Mouse (Mus musculus) midbrain, postnatal 0 days (tissue): Measurements from ENCODE around the gene Pfn4. TPM values are rescaled to one million over a fixed set of nuclear protein-coding genes. Genes with fewer than 3 reads are reported as not detected.

Experiments used
- ATAC-seq: fragments of 200-750 bp; cut with Nextera tagmentation; 2 replicates; pipeline ENCODE4 v1.8.0; 2017; ENCODE audit warnings: moderate number of reproducible peaks, mild to moderate bottlenecking, moderate TSS enrichment, moderate library complexity; ENCODE audit not compliant: low FRiP score
- DNase-seq: peaks from one replicate; pipeline ENCODE4 v3.0.0-alpha.2; 2015; ENCODE audit warnings: low spot score
- H3K27ac ChIP-seq: fragments of 300-500 bp; sonication (generic); 2 replicates; pipeline ENCODE4 v1.5.1; 2014; ENCODE audit warnings: low read depth, mild to moderate bottlenecking, low read length, mixed read lengths
- H3K27me3 ChIP-seq: fragments of 300-500 bp; sonication (generic); 2 replicates; pipeline ENCODE4 v1.6.1; 2014; ENCODE audit warnings: low read length, control low read depth, mixed read lengths; ENCODE audit not compliant: insufficient read depth
- H3K36me3 ChIP-seq: fragments of 300-500 bp; sonication (generic); 2 replicates; pipeline ENCODE4 v1.6.1; 2014; ENCODE audit warnings: low read length, control low read depth, mixed read lengths; ENCODE audit not compliant: insufficient read depth
- H3K4me1 ChIP-seq: fragments of 300-500 bp; sonication (generic); 2 replicates; pipeline ENCODE4 v1.6.1; 2014; ENCODE audit warnings: mild to moderate bottlenecking, control low read depth, antibody characterized with exemption, low read length, mixed read lengths; ENCODE audit not compliant: insufficient read depth
- H3K4me2 ChIP-seq: fragments of 300-500 bp; sonication (generic); 2 replicates; pipeline ENCODE4 v1.6.1; 2014; ENCODE audit warnings: low read depth, mild to moderate bottlenecking, low read length, mixed read lengths; ENCODE audit not compliant: poor library complexity, severe bottlenecking
- H3K4me3 ChIP-seq: fragments of 300-500 bp; sonication (generic); 2 replicates; pipeline ENCODE4 v1.5.1; 2014; ENCODE audit warnings: low read depth, mild to moderate bottlenecking, low read length, moderate library complexity
- H3K9ac ChIP-seq: fragments of 300-500 bp; sonication (generic); replicated peaks from 2 replicates; pipeline ENCODE4 v1.6.1; 2014; ENCODE audit warnings: mild to moderate bottlenecking, low read length, moderate library complexity, mixed read lengths; ENCODE audit not compliant: poor library complexity, severe bottlenecking
- H3K9me3 ChIP-seq: fragments of 300-500 bp; sonication (generic); 2 replicates; pipeline ENCODE4 v1.6.1; 2016; ENCODE audit warnings: low read length, control low read depth
- CTCF ChIP-seq: IDR thresholded peaks from 2 replicates; pipeline ENCODE4 v1.5.1; 2016; ENCODE audit warnings: antibody characterized with exemption, mild to moderate bottlenecking
- WGBS: fragments of 180-500 bp; shearing (Covaris S2); extraction: QIAGEN DNeasy Blood & Tissue Kit; methylation state at CpG from one replicate; pipeline ENCODE4 v1.1.7; 2014; 5-methylcytosine and 5-hydroxymethylcytosine counted together
- polyA plus RNA-seq: library from polyadenylated mRNA; unstranded; fragments of >200 nt; fragmentation: Nextera tagmentation; extraction: Ambion mirVana; gene quantifications from 2 replicates; pipeline ENCODE4 v1.2.1, GENCODE M21; 2015
- total RNA-seq: library from RNA; depleted of rRNA; stranded (reverse); fragments of >200 nt; gene quantifications from 2 replicates; pipeline ENCODE4 v1.2.3, GENCODE M21; 2014

The Pfn4 gene
- total and polyA plus RNA-seq, 2 experiments from 2014 or later = 12.8 to 19.9 TPM

DNA sequence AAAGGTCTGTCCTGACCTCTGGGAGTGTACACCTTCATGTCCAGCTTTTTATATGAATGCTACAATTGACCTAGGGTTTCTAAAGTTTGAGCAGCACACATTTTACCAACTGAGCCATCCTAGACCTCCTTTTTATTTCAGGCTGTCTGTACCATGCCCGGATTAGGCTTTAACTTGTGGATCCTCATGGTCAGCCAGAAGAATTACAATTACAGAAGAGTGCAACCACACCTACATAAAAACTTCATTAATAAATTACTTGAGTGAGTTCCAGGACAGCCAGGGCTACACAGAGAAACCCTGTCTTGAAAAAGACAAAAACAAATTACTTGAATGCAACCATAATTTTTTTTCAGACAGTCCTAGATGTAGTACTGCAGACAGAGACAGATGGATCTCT lies 11.8 kb upstream of the Pfn4 start:
- Histone ChIP-seq H3K9me3 (no peaks in the 10 kb centered on the region), H3K4me1 (no peaks in the 10 kb centered on the region), H3K4me2 (no peak overlapping the region), H3K36me3 (no peaks in the 10 kb centered on the region), H3K9ac (no peak overlapping the region), H3K27ac (no peak overlapping the region), H3K4me3 (no peak overlapping the region), H3K27me3 (no peaks in the 10 kb centered on the region)
- no peak for DNase-seq
- WGBS = 88% methylated on average over 1 of the region's 1 CpGs
- TF ChIP-seq CTCF = no peak
- no peak for ATAC-seq

DNA sequence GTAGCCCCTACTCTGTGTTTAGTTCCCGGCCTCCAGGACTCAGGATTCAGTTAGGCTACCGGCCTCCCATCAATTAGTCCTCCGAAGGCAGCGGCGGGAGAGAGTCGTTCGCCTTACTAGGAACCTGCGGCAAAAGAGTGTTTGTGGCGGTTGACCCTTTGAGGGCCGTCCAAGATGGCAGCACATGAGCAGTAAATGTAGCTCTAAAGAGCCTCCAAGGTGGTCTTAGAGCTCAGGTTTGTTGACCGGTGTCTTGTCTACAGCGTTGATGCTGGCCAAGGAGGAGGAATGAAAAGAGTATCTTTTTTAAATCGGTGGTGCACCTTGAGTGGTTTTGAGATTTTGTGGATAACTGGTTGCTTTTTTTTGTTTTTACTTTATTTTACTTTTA lies 506 bp downstream of the Pfn4 start:
- Histone ChIP-seq H3K4me1 (no peaks in the 10 kb centered on the region), H3K4me3 (peak overlapping the region; percentile 57), H3K9ac (peak overlapping the region; percentile 85), H3K36me3 (no peaks in the 10 kb centered on the region), H3K9me3 (no peaks in the 10 kb centered on the region), H3K4me2 (peak overlapping the region; percentile 56), H3K27me3 (no peaks in the 10 kb centered on the region), H3K27ac (peak overlapping the region; percentile 97)
- WGBS = 16% methylated on average over 13 of the region's 13 CpGs
- ATAC-seq (no peak; the same call in 1 of the 2 replicates), DNase-seq (no peak)
- TF ChIP-seq CTCF = no peak

DNA sequence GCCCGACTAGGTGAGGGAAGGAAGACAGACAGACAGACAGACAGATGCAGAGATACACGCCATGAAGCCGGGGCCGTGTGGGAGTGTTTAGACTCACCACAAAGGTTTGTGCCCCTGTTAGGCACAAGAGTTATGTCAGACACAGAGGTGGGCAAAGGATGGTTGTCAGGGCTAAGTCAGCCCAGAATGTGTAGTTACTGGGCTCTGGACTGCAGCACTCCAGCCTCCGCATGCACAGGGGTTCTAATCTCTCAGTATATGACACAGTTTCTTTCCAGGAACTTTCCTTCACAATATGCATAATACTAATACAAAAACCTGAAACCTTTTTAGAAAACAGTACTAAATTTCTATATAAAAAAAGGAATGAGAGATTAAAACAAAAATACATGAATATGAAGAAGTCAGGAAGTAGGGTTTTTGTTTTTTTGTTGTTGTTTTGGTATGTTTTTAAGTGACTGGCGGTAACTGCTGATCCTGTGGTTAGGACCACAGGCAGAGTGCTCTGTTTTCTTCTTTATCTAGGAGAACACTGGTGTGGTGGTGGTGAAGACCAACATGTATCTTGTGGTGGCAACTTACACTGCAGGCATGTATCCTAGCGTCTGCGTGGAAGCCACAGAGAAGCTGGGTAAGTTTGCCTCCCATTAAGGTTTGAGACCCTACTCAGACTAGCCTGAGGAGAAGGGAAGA lies 6.2 kb downstream of the Pfn4 start:
- WGBS = 95% methylated on average over 8 of the region's 8 CpGs
- H3K9ac ChIP-seq = no peak overlapping the region
- H3K4me1 ChIP-seq = no peaks in the 10 kb centered on the region
- DNase-seq (no peak), ATAC-seq (no peak)
- H3K27me3 ChIP-seq = no peaks in the 10 kb centered on the region
- H3K9me3 ChIP-seq = no peaks in the 10 kb centered on the region
- no peaks in the 10 kb centered on the region for H3K36me3 ChIP-seq
- H3K4me3 ChIP-seq = no peak overlapping the region
- no peak overlapping the region for H3K27ac ChIP-seq
- no peak for TF ChIP-seq CTCF
- no peak overlapping the region for H3K4me2 ChIP-seq

DNA sequence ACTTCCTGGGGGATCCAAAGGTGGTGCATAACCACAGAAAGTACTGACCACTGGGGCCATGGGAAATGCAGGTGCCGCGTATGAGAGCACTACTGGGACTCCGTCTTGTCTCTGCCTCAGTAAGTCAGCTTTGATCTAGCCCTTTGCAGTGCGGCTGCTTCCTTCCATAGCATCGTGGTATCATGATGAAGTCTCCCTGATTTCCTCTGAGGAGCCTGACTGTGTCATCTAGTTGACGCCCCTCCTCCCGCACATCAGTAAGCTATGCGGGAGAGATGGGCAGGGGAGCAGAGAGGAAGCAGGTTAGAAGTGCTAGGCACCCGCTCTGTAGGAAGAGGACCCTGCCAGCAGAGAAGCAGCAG lies 6.7 kb downstream of the Pfn4 start:
- H3K27me3 ChIP-seq = no peaks in the 10 kb centered on the region
- H3K27ac ChIP-seq = no peak overlapping the region
- no peaks in the 10 kb centered on the region for H3K4me1 ChIP-seq
- H3K9ac ChIP-seq = no peak overlapping the region
- H3K4me2 ChIP-seq = no peak overlapping the region
- no peak for TF ChIP-seq CTCF
- no peak for ATAC-seq
- no peaks in the 10 kb centered on the region for H3K36me3 ChIP-seq
- no peaks in the 10 kb centered on the region for H3K9me3 ChIP-seq
- WGBS = 86% methylated on average over 9 of the region's 9 CpGs
- DNase-seq = no peak
- H3K4me3 ChIP-seq = no peak overlapping the region

DNA sequence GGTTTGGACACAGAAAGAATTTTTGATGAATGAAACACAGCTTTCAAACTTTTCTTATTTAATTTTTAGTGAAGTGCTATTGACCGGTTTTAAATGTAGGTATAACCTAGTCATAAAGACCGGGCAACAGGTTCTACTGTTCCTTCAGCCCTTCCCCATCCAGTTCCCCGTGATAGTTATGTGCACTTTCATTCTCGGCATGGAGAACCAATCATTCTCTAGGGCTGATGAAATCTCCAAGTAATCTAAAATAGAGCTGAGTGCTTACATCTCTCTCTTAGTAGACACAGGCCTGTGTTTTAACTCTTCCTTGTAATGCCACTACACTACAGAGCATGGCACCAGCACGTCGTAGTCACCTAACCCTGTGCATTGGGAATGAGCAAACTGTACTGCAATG lies 8.9 kb downstream of the Pfn4 start:
- H3K27ac ChIP-seq = no peak overlapping the region
- DNase-seq (no peak), ATAC-seq (no peak)
- 89% methylated on average over 6 of the region's 6 CpGs for WGBS
- H3K36me3 ChIP-seq = no peaks in the 10 kb centered on the region
- no peaks in the 10 kb centered on the region for H3K4me1 ChIP-seq
- no peak overlapping the region for H3K4me3 ChIP-seq
- TF ChIP-seq CTCF = no peak
- H3K9ac ChIP-seq = no peak overlapping the region
- H3K4me2 ChIP-seq = no peak overlapping the region
- H3K27me3 ChIP-seq = no peaks in the 10 kb centered on the region
- H3K9me3 ChIP-seq = no peaks in the 10 kb centered on the region

DNA sequence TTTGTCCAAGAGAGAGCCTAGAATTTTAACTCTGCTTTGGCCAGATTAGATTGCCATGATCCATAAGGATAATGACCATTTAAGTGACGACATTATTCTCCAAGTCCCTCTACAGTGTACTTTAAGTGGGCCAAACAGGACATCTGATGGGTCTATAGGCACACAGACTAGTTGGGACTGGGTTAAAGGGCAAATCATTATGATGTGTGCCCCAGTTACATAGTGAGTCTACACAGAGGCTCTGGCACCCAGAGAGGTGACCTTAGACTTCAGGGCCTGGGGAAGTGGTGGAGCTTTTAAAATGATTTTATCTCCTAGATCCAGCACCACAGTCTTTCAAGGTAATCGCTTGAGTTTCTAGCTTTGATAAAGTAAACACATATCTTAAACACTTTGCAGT lies 11.4 kb downstream of the Pfn4 start:
- Histone ChIP-seq H3K27ac (no peak overlapping the region), H3K4me1 (no peaks in the 10 kb centered on the region), H3K4me2 (no peak overlapping the region), H3K27me3 (no peaks in the 10 kb centered on the region), H3K36me3 (no peaks in the 10 kb centered on the region), H3K4me3 (no peak overlapping the region), H3K9ac (no peak overlapping the region), H3K9me3 (no peaks in the 10 kb centered on the region)
- TF ChIP-seq CTCF = no peak
- WGBS = 70% methylated on average over 2 of the region's 2 CpGs
- no peak for ATAC-seq
- no peak for DNase-seq
